Mouse (Mus musculus) adipocyte (in vitro differentiated cells): ENCODE measurements around the gene Tm9sf1.

Source experiments
- DNase-seq: peaks from one replicate; pipeline ENCODE4 v3.0.0-alpha.2; 2016; ENCODE audit warnings: low spot score

Gene Tm9sf1

GRCm38 (mm10) chr14:55590748-55591330, 52.8 kb downstream of the Tm9sf1 start, which contains the start of gene Psme2:
Psme2 (minus strand) TSS chr14:55591113.
- peak; percentile 97 for DNase-seq

- DNase-seq: peak; percentile 33
These were observed 53.7 kb downstream of the Tm9sf1 start for GRCm38 (mm10) chr14:55589771-55590448.

- no peak for DNase-seq
These were observed 54.3 kb downstream of the Tm9sf1 start for GRCm38 (mm10) chr14:55589271-55589670.

GRCm38 (mm10) chr14:55586149-55586548, 57.5 kb downstream of the Tm9sf1 start:
- no peak for DNase-seq
